Mouse (Mus musculus) olfactory bulb, adult 2 months (tissue): ENCODE measurements around the gene Psmg3.

ENCODE experiments used
- CTCF ChIP-seq: fragments of 200-500 bp; IDR thresholded peaks from 2 replicates; pipeline ENCODE4 v1.5.1; 2012; ENCODE audit warnings: low read depth, mild to moderate bottlenecking, low read length, moderate library complexity; ENCODE audit not compliant: insufficient read depth
- POLR2A ChIP-seq: fragments of 200-500 bp; IDR thresholded peaks from 2 replicates; pipeline ENCODE4 v1.6.1; 2012; ENCODE audit warnings: mild to moderate bottlenecking, low read depth, low read length, moderate library complexity; ENCODE audit not compliant: insufficient read depth

DNA sequence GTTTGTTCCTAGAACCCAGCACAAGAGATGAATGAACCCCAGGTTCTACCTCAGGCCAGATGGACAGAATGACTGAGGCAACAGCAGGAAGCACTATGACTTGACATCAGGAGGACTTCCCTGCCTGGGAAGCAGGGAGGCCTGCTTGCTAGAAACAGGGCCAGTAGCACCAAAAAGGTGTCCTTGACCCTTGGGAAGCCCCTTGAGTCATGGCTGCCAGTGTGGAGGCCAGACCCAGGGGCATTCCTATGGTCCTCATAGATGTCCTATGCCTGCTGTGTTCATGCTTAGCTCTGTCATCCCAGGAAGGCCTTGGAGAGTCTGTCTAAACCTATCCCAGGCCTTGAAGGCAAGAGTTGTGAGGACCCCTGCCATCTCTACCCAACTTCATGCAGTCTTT lies 10.2 kb downstream of the Psmg3 start:
- no peak for TF ChIP-seq CTCF
- TF ChIP-seq POLR2A, result no peak
